Comparison of ENCODE assay signal across 11 mouse cellular contexts in the genomic region with DNA sequence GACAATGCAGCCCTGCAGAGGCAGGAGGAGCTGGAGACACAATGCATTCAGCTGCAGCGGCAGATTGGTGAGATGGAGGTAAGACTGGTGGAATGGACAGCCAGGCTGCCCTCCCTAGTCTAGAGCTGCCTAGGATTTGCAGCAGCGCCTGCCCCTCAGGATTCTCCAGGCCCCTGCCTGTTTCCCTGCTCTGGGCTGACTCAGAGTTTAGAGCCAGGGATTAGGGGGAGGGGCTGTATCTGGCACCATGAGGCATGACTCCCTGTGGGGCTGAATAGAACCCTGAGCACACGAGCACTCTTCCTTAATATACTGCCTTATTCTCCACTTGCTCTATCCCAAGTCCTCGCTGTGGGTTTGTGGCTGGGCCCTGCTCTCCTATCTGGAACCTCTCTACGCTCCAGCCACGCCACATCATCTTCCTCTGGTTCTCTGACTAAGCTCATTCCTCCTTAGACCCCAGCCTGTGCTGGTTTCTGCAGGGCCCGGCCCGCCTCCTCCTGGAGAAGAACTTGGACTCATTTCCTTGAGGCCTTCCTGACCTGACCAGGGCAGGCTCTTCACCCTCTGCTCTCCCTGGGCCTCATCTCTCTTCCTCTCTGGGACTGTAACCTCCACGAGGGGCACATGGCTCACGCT. TPM values are rescaled to one million over a fixed set of nuclear protein-coding genes. Genes with fewer than 3 reads are reported as not detected.
DNase-seq lines count a peak whose midpoint lies in the region; TF ChIP-seq lines count a peak whose summit lies in the region.
"Had no signal": no experiment of that assay in that cellular context is flagged by ENCODE, and none has a peak within 500 bp of the region (broad histone marks: within the 10 kb centered on the region; RNA-seq: fewer than 3 reads in every experiment).

No protein-coding gene starts in this region.

- H3K4me3 ChIP-seq in testis, adult 2 months (ENCODE audit: control insufficient read depth, low read depth, low read length): no peak overlapping the region
- H3K4me3 ChIP-seq in midbrain, embryonic 10.5 days: no peak overlapping the region
- H3K4me3 ChIP-seq: forebrain, embryonic 12.5 days; heart, embryonic 13.5 days had no signal

- H3K27ac ChIP-seq in testis, adult 2 months (ENCODE audit: control insufficient read depth, insufficient read depth, low read depth, low read length): no peak overlapping the region
- peak overlapping the region; percentile 81 for H3K27ac ChIP-seq in midbrain, embryonic 10.5 days (replicated peaks)
- H3K27ac ChIP-seq: forebrain, embryonic 12.5 days; heart, embryonic 13.5 days had no signal

- WGBS in midbrain, embryonic 10.5 days: 47% methylated on average over 10 of the region's 10 CpGs

- TF ChIP-seq CTCF in testis, adult 2 months (IDR thresholded peaks at IDR 0.05; ENCODE audit: control insufficient read depth, insufficient read depth, insufficient replicate concordance, low read depth, low read length): no peak

- 0 out of 2 replicates have a peak, but pooled peaks have one; percentile 5 for TF ChIP-seq POLR2A in testis, adult 2 months (IDR thresholded peaks at IDR 0.05; ENCODE audit: control insufficient read depth, low read depth, low read length)

- H3K9me3 ChIP-seq in midbrain, embryonic 10.5 days (replicated peaks): no peaks in the 10 kb centered on the region
- H3K9me3 ChIP-seq: forebrain, embryonic 12.5 days; heart, embryonic 13.5 days had no signal

- H3K36me3 ChIP-seq in testis, adult 2 months (ENCODE audit: control insufficient read depth, insufficient read depth, low read length): no peaks in the 10 kb centered on the region; the same call in 1 of the 2 replicates
- H3K36me3 ChIP-seq in midbrain, embryonic 10.5 days: no peaks in the 10 kb centered on the region
- H3K36me3 ChIP-seq: forebrain, embryonic 12.5 days; heart, embryonic 13.5 days had no signal

- H3K4me1 ChIP-seq in testis, adult 2 months (ENCODE audit: control insufficient read depth, insufficient read depth, low read length): peaks cover 6% of the 10 kb centered on the region
- peaks cover 39% of the 10 kb centered on the region for H3K4me1 ChIP-seq in midbrain, embryonic 10.5 days

- no peaks in the 10 kb centered on the region for H3K27me3 ChIP-seq in testis, adult 2 months (ENCODE audit: control insufficient read depth, insufficient read depth, low read length)
- H3K27me3 ChIP-seq in midbrain, embryonic 10.5 days (ENCODE audit: low read depth, poor library complexity, severe bottlenecking): no peaks in the 10 kb centered on the region
- H3K27me3 ChIP-seq: forebrain, embryonic 12.5 days; heart, embryonic 13.5 days had no signal

- no peak for DNase-seq in testis, postnatal 14 days (ENCODE audit: low spot score)
- DNase-seq in brain, adult 2 months (ENCODE audit: low read depth, low spot score): peak; percentile 77
- DNase-seq in midbrain, embryonic 10.5 days (ENCODE audit: low spot score): peak; percentile 54
- no peak for DNase-seq in natural killer cell, adult 2 months (ENCODE audit: low spot score in 2 of 2)
- DNase-seq in spleen, postnatal 36 days (ENCODE audit: low spot score in 2 of 2): no peak
- DNase-seq in right cerebral cortex, adult 18-20 months: no peak
- DNase-seq: cerebellum, adult 11 months; layer of hippocampus, adult 9-11 months had no signal

RNA-seq across cellular contexts. Expression of gene Ubxn11, which starts 11.1 kb away (rescaled TPM):
- 457 and 483 TPM in 2 replicates for polyA plus RNA-seq in testis, adult 2 months (2012; rRNA removed)
- 4.8 and 6.5 TPM in 2 replicates for polyA plus RNA-seq in midbrain, embryonic 10.5 days (2016; fragmentation: Nextera tagmentation; extraction: Ambion mirVana)

RNA-seq across cellular contexts. Expression of gene Sh3bgrl3, which starts 15.1 kb away (rescaled TPM):
- 85.6 and 157 TPM in 2 replicates for polyA plus RNA-seq in testis, adult 2 months (2012; rRNA removed)
- polyA plus RNA-seq in midbrain, embryonic 10.5 days (2016; fragmentation: Nextera tagmentation; extraction: Ambion mirVana): 302 and 324 TPM in 2 replicates

RNA-seq across cellular contexts. Expression of gene Cd52, which starts 18.6 kb away (rescaled TPM):
- polyA plus RNA-seq in testis, adult 2 months (2012; rRNA removed): 2.0 and 660 TPM in 2 replicates
- 5.1 TPM in 2 replicates for polyA plus RNA-seq in midbrain, embryonic 10.5 days (2016; fragmentation: Nextera tagmentation; extraction: Ambion mirVana)

RNA-seq across cellular contexts. Expression of gene Crybg2, which starts 52.9 kb away (rescaled TPM):
- polyA plus RNA-seq in testis, adult 2 months (2012; rRNA removed): 2.3 and 2.4 TPM in 2 replicates
- 2.0 TPM in 2 replicates for polyA plus RNA-seq in midbrain, embryonic 10.5 days (2016; fragmentation: Nextera tagmentation; extraction: Ambion mirVana)
- polyA plus RNA-seq: heart, embryonic 13.5 days had no signal

RNA-seq across cellular contexts. Expression of gene Zfp683, which starts 59.8 kb away (rescaled TPM):
- 0.11 TPM in 2 replicates for polyA plus RNA-seq in testis, adult 2 months (2012; rRNA removed)
- not detected in 2 replicates for polyA plus RNA-seq in midbrain, embryonic 10.5 days (2016; fragmentation: Nextera tagmentation; extraction: Ambion mirVana)
- polyA plus RNA-seq: forebrain, embryonic 12.5 days; heart, embryonic 13.5 days had no signal

Comparison
In these comparisons a context has a peak if more than half of its experiments do, and no peak if none do; other contexts are left out.
1. DNase-seq: peak in brain, adult 2 months (single experiment) and midbrain, embryonic 10.5 days (single experiment); none in testis, postnatal 14 days (single experiment), natural killer cell, adult 2 months (0 of 2), spleen, postnatal 36 days (0 of 2) and right cerebral cortex, adult 18-20 months (single experiment).
2. RNA of gene Ubxn11, which starts 11.1 kb away (polyA plus RNA-seq): 457 to 483 TPM in testis, adult 2 months; 4.8 to 6.5 TPM in midbrain, embryonic 10.5 days; every median in the first group is over 10 times any median in the second.